Mouse (Mus musculus) hindbrain, embryonic 10.5 days (tissue): ENCODE measurements around the gene Zfp599. TPM values are rescaled to one million over a fixed set of nuclear protein-coding genes. Genes with fewer than 3 reads are reported as not detected.

ENCODE experiments used
- DNase-seq: peaks from one replicate; pipeline ENCODE4 v3.0.0-alpha.2; 2017; ENCODE audit warnings: low spot score
- H3K27ac ChIP-seq: fragments of 300-500 bp; sonication (generic); 2 replicates; pipeline ENCODE4 v1.5.1; 2016; ENCODE audit warnings: mild to moderate bottlenecking, moderate library complexity
- H3K27me3 ChIP-seq: fragments of 300-500 bp; sonication (generic); 2 replicates; pipeline ENCODE4 v1.6.1; 2016; ENCODE audit warnings: mild to moderate bottlenecking; ENCODE audit not compliant: poor library complexity, insufficient read depth, severe bottlenecking
- H3K36me3 ChIP-seq: fragments of 300-500 bp; sonication (generic); 2 replicates; pipeline ENCODE4 v1.6.1; 2016; ENCODE audit warnings: mild to moderate bottlenecking, moderate library complexity
- H3K4me1 ChIP-seq: fragments of 300-500 bp; sonication (generic); replicated peaks from 2 replicates; pipeline ENCODE4 v1.6.1; 2016; ENCODE audit warnings: mild to moderate bottlenecking
- H3K4me3 ChIP-seq: fragments of 300-500 bp; sonication (generic); 2 replicates; pipeline ENCODE4 v1.5.1; 2016; ENCODE audit warnings: mild to moderate bottlenecking, moderate library complexity
- H3K9me3 ChIP-seq: fragments of 300-500 bp; sonication (generic); 2 replicates; pipeline ENCODE4 v1.6.1; 2016; ENCODE audit warnings: mild to moderate bottlenecking, moderate library complexity
- WGBS: fragments of 180-500 bp; shearing (Covaris S2); methylation state at CpG from one replicate; pipeline ENCODE4 v1.1.7; 2016; 5-methylcytosine and 5-hydroxymethylcytosine counted together
- polyA plus RNA-seq: library from polyadenylated mRNA; unstranded; fragments of >200 nt; fragmentation: Nextera tagmentation; extraction: Ambion mirVana; gene quantifications from 2 replicates; pipeline ENCODE4 v1.2.1, GENCODE M21; 2016

Zfp599 gene
- polyA plus RNA-seq, 1 experiment from 2014 or later, result 5.4 TPM

DNA sequence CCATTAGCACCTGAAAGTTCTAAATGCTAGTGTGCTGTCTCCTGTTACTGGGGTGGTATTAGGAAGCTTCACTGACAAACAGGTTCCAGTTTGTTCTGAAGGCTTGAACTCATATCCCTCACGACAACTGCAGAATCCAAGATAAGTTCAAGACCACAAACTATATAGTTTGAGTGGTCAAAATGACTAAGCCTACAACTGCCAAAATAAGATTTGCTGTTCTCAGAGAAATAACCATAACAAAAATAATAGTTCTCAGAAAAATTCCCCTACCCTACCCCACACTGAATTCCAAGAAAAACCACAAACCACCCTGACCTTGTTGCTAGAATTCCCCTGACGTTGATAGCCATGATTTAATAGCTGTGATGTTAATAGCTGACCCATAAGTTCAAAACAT lies 45.1 kb downstream of the Zfp599 start:
- Histone ChIP-seq H3K9me3 (no peaks in the 10 kb centered on the region), H3K27me3 (no peaks in the 10 kb centered on the region), H3K27ac (no peak overlapping the region), H3K4me3 (no peak overlapping the region), H3K36me3 (no peaks in the 10 kb centered on the region), H3K4me1 (no peaks in the 10 kb centered on the region)
- no peak for DNase-seq
- WGBS, result 91% methylated on average over 2 of the region's 2 CpGs

DNA sequence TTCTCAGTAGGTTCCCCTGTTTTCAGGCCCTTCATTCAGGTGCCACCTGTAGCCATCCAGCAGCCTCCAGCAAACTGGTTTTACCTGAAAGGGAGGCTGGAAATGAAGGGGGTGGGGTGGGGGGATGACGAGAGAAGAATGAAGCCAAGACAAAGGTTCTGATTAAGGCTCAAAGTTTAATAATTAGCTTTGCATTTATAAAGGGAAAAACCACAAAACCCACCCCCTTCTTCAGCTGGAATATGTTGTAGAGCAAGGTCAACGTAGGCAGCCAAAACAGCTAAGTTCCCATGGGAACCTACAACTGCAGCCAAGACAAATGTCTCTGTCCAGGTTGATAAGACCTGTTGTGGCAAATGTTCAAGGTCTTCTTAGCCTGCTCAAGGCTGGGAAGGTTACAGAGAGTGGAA lies 45.9 kb downstream of the Zfp599 start:
- no peak overlapping the region for H3K4me3 ChIP-seq
- 70% methylated on average over 2 of the region's 2 CpGs for WGBS
- no peaks in the 10 kb centered on the region for H3K4me1 ChIP-seq
- DNase-seq, result no peak
- H3K27ac ChIP-seq, result no peak overlapping the region
- H3K9me3 ChIP-seq, result no peaks in the 10 kb centered on the region
- no peaks in the 10 kb centered on the region for H3K27me3 ChIP-seq
- H3K36me3 ChIP-seq, result no peaks in the 10 kb centered on the region

Other genes starting within 250 kb of the Zfp599 start
- gene Elavl3, start 207.9 kb downstream of the Zfp599 start, polyA plus RNA-seq, result 22.7 and 57.1 TPM in 2 replicates
- gene Gm49318, start 188.6 kb downstream of the Zfp599 start, polyA plus RNA-seq, result not detected in 2 replicates
- gene Zfp653, start 188.5 kb downstream of the Zfp599 start, polyA plus RNA-seq, result 11.1 and 15.4 TPM in 2 replicates
- gene Ecsit, start 174.5 kb downstream of the Zfp599 start, polyA plus RNA-seq, result 42.6 and 45.5 TPM in 2 replicates
- 2.4 TPM in 2 replicates for gene Cnn1, start 160.7 kb downstream of the Zfp599 start, polyA plus RNA-seq
- 250 and 261 TPM in 2 replicates for gene Elof1, start 142.7 kb downstream of the Zfp599 start, polyA plus RNA-seq
- 20.9 and 23.7 TPM in 2 replicates for gene Acp5, start 124.2 kb downstream of the Zfp599 start, polyA plus RNA-seq
- 55.6 and 68.3 TPM in 2 replicates for gene Pigyl, start 103.0 kb downstream of the Zfp599 start, polyA plus RNA-seq
- 0.11 TPM in 1 of 2 replicates, not detected in the other for gene Zfp872, start 71.8 kb downstream of the Zfp599 start, polyA plus RNA-seq
- gene Zfp809, start 34.2 kb downstream of the Zfp599 start, polyA plus RNA-seq, result 9.0 and 10.5 TPM in 2 replicates
- 24.3 and 29.0 TPM in 2 replicates for gene Zfp810, start 47.8 kb upstream of the Zfp599 start, polyA plus RNA-seq
- 31.4 and 39.4 TPM in 2 replicates for gene Anln, start 129.3 kb upstream of the Zfp599 start, polyA plus RNA-seq
- 9.3 and 9.4 TPM in 2 replicates for gene 9530077C05Rik, start 151.6 kb upstream of the Zfp599 start, polyA plus RNA-seq
- gene Gm17545, start 194.4 kb upstream of the Zfp599 start, polyA plus RNA-seq, result not detected in 2 replicates
- 46.5 and 49.1 TPM in 2 replicates for gene Rp9, start 209.8 kb upstream of the Zfp599 start, polyA plus RNA-seq
- 15.0 and 16.0 TPM in 2 replicates for gene Bbs9, start 215.8 kb upstream of the Zfp599 start, polyA plus RNA-seq